Mouse (Mus musculus) left cerebral cortex, postnatal 25 days (tissue): ENCODE measurements around the gene Gad1. TPM values are rescaled to one million over a fixed set of nuclear protein-coding genes. Genes with fewer than 3 reads are reported as not detected.

Experiments used
- DNase-seq, 2 experiments: peaks; one replicate each; pipeline ENCODE4 v3.0.0; 2022; ENCODE audit warnings: low spot score in 2 of 2, mixed read lengths in 1 of 2
- intact Hi-C: fragments of 180-260 bp; cut with DNase I; formaldehyde crosslinking; loops from one replicate; pipeline ENCODE4 v1.15.1; 2025
- total RNA-seq, 2 experiments: library from RNA; stranded (reverse); gene quantifications; 2 replicates each; pipeline ENCODE4 v1.2.3; 2021

Gene Gad1
- total RNA-seq, 2 experiments from 2014 or later: 313 to 395 TPM

DNA sequence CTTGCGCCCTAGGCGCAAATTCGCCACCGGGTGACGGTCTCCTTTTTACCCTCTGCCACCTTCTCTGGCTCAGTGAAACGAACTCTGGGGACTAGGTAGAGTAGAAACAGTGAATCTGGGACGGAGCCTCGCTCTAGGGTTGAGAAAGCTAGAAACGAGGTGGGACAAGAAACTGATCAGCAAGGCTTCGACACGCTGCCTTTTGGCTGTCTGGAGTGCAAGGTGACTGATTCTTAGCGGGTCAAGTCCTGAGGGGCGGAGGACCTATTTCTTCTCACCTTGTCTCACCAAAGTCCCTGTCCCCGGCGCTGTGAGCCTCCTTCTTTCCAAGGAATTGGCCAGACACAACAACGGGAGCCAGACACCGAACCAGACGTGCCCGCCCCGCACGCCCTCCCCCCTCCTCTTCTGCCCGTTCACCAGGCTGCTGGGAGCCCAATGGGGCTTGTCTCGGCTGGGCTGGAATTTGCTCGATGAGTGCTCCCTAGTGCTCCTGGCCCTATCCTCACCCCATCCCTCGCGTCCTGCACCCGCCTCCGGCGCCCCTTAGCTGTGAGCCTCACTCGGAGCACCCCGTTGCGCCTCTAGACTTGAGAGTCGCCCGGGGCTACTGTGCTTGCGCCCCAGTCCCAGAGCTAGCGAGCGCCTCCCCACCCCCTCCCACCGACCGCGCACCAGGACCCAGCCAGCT lies 10.3 kb downstream of the Gad1 start:
- intact Hi-C loops: loop anchor here (5.0 kb wide), 2 partner anchors 926 to 974 kb away; no protein-coding TSS in a partner anchor
- no peak for DNase-seq

DNA sequence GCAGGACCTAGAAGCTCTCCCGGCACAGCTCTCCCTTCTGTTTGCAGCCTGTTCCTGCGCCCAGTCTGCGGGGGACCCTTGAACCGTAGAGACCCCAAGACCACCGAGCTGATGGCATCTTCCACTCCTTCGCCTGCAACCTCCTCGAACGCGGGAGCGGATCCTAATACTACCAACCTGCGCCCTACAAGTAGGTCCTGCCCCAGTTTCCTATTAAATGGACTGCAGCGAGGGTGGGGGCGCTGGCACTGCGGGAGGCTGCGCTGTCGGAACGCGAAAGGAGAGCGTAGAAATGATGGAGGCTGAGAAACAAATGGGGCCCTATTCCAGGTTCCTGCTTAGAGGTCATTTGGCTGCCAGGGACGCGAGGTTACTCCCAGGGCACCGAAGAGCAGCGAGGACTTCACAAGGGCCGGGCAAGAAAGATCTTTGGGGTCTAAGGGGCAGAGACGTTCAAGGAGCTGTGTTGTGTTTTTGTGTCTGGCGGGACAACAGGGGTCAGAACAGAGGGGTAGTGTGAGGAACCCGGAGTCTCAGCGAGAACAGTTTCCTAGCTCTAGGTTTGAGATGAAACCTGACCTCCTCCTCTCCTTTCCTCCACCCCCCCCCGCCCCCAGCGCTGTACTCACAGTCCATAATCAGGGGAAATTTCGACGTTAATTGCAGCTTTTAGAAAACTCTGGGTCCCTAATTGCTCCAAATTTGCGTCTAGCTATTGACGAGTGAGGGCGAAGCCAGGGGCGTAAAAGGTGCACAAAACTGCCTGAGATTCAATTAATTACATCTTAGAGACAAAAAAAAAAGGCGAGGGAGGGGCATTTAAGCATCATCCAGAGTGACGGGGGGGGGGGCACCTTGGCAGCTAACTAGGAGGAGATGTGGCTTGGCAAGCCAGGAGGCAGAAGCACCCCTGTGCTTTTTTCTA lies 11.1 kb downstream of the Gad1 start:
- intact Hi-C loops: loop anchor here (5.0 kb wide), 2 partner anchors 927 to 973 kb away; no protein-coding TSS in a partner anchor
- DNase-seq: no peak

DNA sequence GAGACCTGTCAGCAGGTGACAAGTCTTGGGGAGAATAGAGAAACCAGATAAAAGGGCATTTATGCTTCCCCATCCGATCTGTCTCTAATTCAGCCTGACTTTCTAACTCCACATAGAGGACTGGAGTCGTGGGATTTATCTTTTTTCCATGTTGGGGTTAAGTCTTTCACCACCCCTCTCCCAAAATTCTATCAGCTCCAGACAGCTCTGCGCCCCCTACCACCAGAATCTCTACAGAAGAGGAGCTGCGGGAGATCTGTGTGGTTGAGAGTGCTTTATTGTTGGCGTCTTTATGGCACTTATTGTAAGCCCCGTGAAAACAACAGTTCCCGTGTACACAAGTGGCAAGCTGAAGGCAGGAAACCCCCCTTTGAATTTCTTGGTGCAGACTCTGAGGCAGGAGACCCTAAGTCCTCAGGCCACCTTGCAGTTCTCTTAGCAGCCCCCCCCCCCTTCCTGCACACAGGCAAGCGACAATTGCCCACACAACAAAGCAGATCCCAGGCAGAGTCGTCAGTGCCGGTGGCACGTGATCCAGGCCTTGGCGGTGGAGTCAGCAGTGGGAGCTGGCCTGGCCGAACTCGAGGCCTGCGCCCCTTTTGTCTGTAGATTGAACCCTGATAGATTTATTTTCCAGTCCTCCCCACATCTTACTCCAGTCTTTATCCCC lies 11.9 kb downstream of the Gad1 start:
- DNase-seq: no peak
- intact Hi-C loops: loop anchor here (5.0 kb wide), 2 partner anchors 927 to 973 kb away; no protein-coding TSS in a partner anchor

DNA sequence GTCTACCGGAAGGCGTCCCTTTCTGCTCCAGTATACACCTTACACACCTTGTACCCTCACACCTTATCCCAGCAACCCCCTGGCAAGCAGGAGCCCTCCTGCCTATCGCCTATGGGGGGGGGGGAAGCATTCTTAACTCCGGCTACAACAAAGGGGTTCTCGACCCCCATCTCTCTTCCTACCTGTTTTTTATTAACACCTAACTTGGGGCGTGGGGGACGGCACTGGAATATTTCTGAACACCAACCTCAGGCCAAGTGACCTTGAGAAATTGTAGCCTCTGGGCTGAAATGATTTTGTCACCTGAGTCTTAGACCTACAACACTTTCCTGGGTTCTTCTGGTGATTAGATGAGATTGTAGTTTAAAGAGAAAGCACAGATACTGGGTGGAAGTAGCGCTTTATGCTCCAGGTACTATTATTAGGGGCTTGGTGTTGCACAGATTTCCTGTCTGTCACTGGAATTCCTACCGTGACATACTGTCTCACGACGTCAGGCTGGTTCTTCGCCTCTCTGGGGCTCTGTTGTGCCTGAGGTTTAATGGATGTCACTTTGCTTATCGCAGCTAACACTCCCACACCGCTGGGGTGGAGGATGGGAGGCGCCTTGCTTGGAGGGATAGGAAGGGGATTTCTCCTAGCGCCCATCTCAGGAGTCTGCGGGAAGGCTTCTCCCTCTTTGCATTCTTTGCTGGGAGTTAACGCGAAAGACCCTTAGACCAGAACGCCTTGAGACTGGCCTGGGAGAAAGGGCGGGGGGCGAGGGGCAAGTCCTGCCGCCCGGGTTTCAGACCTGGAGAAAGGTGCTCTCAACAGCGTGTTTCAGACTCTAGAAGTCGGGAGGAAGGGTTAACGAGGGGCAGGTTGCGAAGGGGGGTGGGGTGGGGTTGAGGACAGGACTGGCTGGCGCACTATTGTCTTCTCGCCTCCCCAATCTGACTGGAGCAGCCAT lies 13.1 kb downstream of the Gad1 start:
- DNase-seq: no peak
- intact Hi-C loops: no loop called here

DNA sequence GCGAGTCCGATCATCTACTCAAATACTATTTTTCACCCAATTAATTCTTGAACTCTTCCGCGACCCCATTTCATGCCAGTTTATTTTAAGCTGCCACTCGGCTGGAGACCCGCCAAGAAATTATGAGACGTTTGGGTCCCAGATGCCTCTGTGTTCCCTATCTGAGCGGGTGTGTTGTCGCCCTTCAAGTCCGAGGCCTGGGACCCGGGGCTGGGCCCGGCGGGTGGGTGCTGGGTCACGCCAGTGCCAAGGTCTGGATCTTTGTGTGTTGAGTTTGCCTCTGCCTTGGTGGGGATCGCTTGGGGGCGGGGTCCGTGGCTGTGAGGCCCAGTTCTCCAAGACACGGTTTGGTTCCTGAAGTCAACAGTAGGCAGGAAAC lies 13.7 kb downstream of the Gad1 start:
- intact Hi-C loops: no loop called here
- DNase-seq: no peak

DNA sequence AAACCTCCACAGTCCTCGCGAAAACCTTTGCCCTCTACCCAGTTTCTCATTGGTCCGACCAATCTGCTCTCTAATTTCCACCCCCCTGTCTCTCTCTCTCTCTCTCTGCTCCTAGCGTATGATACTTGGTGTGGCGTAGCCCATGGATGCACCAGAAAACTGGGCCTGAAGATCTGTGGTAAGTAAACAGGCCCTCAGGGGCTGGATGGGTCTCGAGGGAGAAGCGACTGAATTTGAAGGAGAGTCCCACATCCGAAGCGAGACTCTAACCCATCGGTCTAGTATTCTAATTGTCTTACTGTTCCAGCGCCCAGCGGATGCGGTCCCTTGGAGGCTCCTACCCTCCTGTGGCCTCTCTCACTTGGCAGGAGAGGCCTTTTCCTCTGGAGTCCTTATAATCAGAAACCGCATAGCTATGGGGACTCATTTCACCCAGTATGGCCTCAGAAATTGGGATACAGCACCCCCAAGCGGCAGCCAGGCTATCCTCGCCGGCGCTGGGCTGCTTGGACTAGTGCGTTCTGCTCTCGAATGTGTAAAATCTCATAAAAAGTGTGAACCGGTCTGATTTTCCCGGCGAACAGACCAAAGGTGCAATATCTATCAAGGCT lies 14.3 kb downstream of the Gad1 start:
- DNase-seq: no peak
- intact Hi-C loops: no loop called here

DNA sequence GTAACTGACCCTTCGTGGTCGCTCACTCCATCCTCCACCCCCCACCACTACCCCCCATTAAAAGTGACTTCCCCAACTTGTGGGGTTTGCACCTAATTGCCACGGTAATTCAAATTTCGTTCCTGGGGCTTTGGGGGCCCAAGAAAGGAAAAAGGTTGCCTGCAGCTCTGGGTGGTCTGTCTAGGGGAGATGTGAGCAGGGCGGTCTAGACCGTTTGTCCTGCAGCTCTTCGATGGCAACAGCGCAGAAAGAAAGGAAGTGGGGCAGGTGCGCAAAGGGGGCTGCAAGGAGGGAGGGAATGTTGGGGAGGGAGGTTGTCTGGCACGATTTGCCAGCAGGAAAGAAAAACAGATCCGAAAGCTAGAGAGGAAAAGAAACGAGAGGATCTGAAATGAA lies 14.8 kb downstream of the Gad1 start:
- intact Hi-C loops: no loop called here
- no peak for DNase-seq

DNA sequence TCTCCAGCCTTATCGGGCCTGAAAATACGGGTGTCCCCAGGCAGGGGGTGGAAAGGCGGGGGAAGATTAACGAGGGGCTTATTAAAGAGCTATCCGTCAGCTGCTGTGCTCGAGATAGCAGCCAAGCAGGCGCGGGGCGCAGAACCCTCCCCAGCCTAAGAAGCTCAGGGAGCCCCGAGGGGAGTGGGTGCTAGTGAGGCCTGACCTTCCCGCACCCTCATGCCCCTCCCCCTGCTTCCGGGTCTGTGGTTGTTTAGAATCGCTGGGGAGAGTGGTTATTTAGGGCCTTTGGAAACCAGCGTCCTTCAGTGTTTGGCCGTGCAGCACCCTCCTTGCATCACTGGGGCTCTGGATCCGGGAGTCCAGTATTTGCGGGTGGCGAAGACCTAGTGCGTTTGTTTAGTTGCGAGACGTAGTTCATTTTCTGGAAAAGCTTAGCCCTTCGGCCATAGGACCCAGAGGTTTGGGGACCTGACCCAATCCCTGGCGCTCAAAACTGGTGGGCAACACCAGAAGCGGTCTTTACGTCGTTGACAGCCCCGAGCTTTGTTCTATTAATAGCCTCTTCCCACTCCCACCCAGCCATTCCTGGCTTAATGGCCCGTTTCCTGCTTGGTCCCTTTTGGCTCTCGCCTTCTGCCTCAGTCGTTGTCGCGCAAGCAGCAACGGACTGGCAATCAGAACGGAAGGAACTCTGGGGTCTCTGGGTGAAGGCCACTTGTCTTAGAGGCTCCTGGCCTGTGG lies 15.5 kb downstream of the Gad1 start:
- intact Hi-C loops: no loop called here

DNA sequence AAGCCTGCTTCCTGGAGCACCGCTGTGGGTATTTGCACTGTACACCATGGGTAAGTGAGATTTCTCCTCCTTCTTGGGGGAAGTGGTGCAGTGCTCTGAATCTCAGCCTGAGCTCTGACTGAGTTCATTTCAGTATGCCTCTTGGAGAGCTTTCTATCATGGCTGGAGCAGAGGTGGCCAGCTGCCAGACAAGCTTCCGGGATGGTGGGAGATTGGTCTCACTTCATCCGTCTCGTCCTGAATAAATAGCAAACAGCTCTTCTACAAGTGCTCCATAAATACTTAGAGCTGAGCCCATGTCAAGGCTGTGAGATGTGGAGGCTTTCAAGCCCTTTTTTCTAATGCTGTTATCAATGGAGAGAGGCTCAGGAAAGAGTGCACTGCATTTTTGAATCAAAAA lies 18.8 kb downstream of the Gad1 start:
- intact Hi-C loops: no loop called here

More for the DNA sequence above, 15.5 kb downstream of the Gad1 start:
- DNase-seq: no peak

DNA sequence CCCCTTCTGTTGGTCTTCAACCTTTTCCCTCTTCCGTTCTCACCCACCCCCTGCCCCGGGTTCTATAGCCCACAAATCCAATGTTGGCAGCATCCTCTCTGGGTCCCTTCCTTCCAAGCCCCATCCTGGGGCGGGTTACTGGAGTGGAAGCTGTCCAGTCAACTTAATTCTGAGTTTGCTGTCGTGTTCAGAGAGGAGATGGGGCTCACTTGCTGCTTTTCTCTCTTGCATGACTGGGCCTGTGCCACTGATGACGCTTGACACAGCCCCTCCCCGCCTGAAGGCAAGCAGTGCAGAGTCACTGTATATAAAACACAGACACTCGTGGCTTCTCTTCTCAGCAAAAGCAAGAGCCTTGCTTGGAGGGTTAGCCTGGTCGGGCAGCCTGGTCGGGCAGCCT lies 19.4 kb downstream of the Gad1 start:
- no peak for DNase-seq
- intact Hi-C loops: no loop called here

More for the DNA sequence above, 18.8 kb downstream of the Gad1 start:
- no peak for DNase-seq

DNA sequence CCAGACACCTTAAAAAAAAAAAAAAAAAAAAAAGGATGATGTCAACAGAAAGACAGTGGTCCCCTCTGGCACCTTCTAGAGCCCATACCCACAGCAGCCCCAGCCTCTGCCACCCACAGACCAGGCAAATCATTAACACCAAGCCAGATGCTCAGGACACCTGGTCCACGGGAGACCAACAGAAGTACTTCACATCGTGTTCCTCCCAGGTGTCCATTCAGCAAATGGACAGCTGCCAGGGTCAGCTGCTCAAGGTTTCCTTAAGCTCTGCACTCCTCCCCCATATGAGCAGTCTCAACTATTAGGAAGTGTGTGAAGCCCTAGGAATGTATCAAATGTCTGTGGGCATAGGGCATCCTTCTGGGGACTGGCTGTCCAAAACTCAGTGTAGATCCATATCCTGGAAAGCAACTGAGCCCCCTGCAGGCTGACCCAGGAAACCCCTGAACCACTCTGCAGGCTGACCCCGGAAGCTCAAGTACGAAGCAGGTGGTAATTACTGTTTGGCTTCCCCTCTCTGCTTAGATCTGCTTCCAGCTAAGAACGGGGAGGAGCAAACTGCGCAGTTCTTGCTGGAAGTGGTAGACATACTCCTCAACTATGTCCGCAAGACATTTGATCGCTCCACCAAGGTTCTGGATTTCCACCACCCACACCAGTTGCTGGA lies 20.8 kb downstream of the Gad1 start:
- intact Hi-C loops: no loop called here
- DNase-seq: no peak

DNA sequence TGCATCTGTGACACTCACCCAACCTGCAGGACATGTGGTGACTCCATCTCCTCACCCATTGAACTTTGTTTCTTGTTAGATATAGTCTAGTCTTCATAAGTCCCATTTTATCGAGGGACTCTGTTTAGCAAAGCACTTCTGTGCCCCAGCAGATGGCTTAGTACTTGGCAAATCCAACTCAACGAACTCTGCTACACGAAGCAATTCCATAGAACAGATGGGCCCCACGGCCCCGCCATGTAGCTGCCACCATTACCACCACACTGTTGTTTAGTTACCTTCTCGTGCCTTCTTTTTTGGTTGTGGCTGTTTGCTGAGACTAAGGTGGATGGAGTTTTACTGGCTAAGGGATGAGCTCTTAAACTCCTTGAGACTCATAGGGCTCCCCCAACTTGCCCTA lies 35.3 kb downstream of the Gad1 start:
- no peak for DNase-seq
- intact Hi-C loops: no loop called here

DNA sequence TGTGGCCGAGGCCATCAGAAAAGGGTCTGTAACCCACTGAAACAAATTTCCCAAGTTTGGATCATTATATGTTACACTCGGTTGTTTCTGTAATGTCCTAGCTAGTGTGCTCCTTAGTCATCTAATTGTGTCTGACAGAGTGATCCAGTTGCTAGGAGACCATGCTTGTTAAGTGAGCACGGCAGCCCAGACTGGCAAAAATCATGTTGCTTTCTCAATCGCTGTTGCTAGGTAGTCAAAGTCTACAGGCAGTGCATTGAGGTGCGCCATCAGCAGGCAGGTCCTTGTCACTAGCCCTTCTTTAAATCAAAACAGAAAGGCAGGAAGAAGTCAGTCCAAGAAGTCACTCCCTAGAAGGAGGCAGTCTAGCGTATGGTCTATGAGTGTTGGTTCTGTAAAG lies 39.6 kb downstream of the Gad1 start:
- peak; percentile 42 to 59 for DNase-seq
- intact Hi-C loops: no loop called here

DNA sequence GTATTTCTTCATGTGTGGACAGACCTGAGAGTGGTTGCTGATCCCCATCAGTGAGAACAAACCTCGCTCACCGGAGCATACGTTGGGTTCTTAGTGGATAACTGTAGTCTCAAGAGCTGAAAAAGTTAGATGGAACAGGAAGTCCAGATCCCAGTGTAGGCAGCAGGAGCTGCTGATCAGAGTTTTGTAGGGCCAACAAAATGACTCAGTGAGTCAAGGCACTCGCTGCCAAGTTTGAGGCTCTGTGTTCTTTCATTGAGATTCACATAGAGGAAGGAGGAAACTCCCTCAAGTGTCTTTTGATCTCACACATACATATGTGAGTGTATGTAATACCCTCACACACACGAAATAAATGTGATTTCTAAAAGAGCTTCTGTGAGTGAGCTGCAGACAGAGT lies 40.8 kb downstream of the Gad1 start:
- intact Hi-C loops: no loop called here

DNA sequence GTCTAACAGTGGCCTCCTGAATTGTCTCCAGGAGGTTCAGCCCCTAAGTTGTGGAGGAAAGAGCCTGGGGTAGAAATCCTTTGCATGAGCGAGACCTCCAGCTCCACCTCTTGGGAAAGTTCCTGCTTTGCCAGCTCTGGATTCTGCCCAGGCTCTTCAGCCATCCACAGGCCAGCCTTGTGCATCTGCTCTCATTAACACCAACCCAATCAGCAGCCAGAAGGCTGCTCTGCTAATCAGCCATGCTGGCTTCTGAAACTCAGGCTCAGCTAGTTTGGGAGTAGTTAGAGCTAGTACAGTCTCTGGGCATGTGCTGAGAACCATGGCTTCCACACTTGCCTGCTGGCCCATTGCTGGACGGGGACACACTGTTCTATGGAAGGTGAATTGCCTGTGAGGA lies 43.0 kb downstream of the Gad1 start:
- no peak for DNase-seq
- intact Hi-C loops: no loop called here

More for the DNA sequence above, 40.8 kb downstream of the Gad1 start:
- peak in 1 of 2 experiments; percentile 64 for DNase-seq

DNA sequence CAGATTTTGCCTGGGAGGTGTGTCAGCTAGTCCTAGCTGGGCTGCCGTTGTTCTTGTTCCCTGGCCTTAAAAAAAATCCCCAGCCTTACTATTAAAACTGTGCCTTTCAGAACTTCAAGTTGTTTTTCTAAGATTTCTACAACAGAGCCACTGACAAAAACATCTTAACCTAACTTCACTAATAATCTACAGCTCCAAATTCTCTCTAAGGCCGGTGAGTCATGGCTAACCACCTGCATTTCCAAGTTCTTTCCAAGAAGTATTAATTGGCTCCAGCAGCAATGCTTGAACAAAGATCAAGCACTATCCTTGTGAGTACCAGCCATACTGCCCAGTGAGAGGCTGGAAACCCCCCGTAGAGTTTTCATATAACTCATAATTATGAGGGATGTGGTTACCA lies 56.9 kb downstream of the Gad1 start:
- intact Hi-C loops: no loop called here
- DNase-seq: no peak

DNA sequence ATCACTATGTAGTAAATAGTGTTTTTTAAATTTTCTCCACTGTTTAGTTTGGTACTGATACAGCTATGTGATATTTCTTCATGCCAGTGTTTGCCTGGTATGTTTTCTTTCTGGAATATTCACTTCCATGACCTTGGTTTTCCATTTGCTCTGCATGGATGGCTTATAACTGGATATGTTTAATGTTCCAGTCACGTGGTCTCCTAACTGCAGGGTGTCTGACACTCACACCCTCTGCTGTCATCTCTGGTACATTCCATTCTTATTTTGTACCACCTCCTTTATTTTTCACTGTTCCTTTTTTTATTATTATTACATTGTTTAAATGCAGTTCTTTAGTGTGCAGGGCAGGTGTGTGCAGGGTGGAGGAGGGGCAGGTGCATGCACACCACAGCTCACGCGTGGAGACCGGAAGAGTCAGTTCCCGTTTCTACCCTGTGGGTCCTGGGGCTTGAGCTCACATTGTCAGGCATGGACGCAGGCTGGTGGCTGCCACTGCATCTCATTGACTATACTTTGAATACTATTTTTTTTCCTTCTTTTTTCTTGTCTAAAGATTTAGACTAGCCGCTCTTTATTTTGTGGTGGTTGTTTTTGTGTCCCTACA lies 62.0 kb downstream of the Gad1 start:
- intact Hi-C loops: no loop called here
- DNase-seq: no peak
